ENCODE assay signal across 25 mouse cellular contexts in the genomic region with DNA sequence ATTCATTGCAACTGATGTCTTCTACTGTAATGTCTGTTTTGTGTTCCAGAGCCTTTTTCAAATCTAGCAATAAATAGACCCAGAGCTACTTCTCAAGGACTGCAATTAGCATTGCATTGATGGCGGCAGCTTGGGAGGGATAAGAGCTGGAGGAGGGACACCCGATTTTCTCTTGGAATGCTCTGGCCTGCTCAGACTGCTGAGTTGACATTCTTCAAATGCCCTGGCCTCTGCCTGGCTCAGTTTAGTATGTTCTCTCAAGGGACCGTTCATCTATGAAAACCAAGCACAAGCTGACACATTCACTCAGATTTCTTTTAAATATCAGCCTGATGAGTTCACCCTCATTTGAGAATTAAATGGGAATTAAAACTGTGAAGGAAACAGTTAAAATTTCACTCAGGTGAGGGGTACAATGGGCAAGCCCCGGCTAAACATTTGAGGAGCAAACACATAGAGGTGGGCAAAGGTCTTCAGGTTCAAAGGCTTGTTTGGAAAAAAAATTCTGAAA.
DNase-seq lines count a peak whose midpoint lies in the region; ATAC-seq and TF ChIP-seq lines count a peak whose summit lies in the region.
"Had no signal": no experiment of that assay in that cellular context is flagged by ENCODE, and none has a peak within 500 bp of the region (broad histone marks: within the 10 kb centered on the region; RNA-seq: fewer than 3 reads in every experiment).

No protein-coding gene starts in this region.

- no peaks in the 10 kb centered on the region for H3K9me3 ChIP-seq in kidney, embryonic 14.5 days (ENCODE audit: control insufficient read depth, low read length)
- H3K9me3 ChIP-seq in ES-E14 (ENCODE audit: control insufficient read depth, insufficient read depth, low read depth, low read length): no peaks in the 10 kb centered on the region
- no peaks in the 10 kb centered on the region for H3K9me3 ChIP-seq in hindbrain, embryonic 10.5 days
- H3K9me3 ChIP-seq: embryonic facial prominence, embryonic 12.5 days; forebrain, embryonic 15.5 days; heart, embryonic 13.5 days; intestine, embryonic 15.5 days; liver, embryonic 13.5 days; midbrain, embryonic 10.5 days; midbrain, embryonic 15.5 days had no signal

- no peaks in the 10 kb centered on the region for H3K27me3 ChIP-seq in kidney, embryonic 14.5 days (ENCODE audit: control insufficient read depth, insufficient read depth, low read length)
- H3K27me3 ChIP-seq in hindbrain, embryonic 10.5 days (ENCODE audit: insufficient read depth, poor library complexity, severe bottlenecking): no peaks in the 10 kb centered on the region
- H3K27me3 ChIP-seq: embryonic facial prominence, embryonic 12.5 days; forebrain, embryonic 15.5 days; intestine, embryonic 15.5 days; liver, embryonic 13.5 days; midbrain, embryonic 15.5 days had no signal

- peak; percentile 25 for DNase-seq in kidney, adult 18-20 months
- DNase-seq in ES-E14 (ENCODE audit: low read depth, low spot score): no peak
- DNase-seq in brain, adult 2 months (ENCODE audit: low read depth, low spot score): peak; percentile 22
- DNase-seq in kidney, postnatal 14 days: peak; percentile 48
- DNase-seq in thymus, postnatal 36 days: no peak
- DNase-seq in cerebellum, postnatal 4 days (ENCODE audit: low spot score in 2 of 2): no peak
- no peak for DNase-seq in hindbrain, embryonic 10.5 days (ENCODE audit: low spot score)
- DNase-seq: adrenal gland, adult 8-10 months; cerebellum, adult 11 months; cerebellum, adult 9-10 months; cerebellum, postnatal 36 days; embryo, embryonic 11 days; layer of hippocampus, postnatal 36 days; left cerebral cortex, postnatal 4 days; liver, embryonic 13.5 days; lung, adult 2 months; right cerebral cortex, postnatal 4 days had no signal

- ATAC-seq in kidney, embryonic 14.5 days (ENCODE audit: low FRiP score, low TSS enrichment): no peak
- ATAC-seq: forebrain, embryonic 15.5 days; hindbrain, embryonic 16.5 days; intestine, embryonic 15.5 days; midbrain, embryonic 15.5 days had no signal

- H3K27ac ChIP-seq in kidney, embryonic 14.5 days (ENCODE audit: low read depth, low read length): no peak overlapping the region
- no peak overlapping the region for H3K27ac ChIP-seq in ES-E14 (ENCODE audit: insufficient read depth, low read depth, low read length, poor library complexity, severe bottlenecking)
- no peak overlapping the region for H3K27ac ChIP-seq in hindbrain, embryonic 10.5 days
- H3K27ac ChIP-seq: embryonic facial prominence, embryonic 12.5 days; forebrain, embryonic 15.5 days; heart, embryonic 13.5 days; intestine, embryonic 15.5 days; liver, embryonic 13.5 days; midbrain, embryonic 10.5 days; midbrain, embryonic 15.5 days had no signal

- 70% methylated on average over 4 of the region's 4 CpGs for WGBS in kidney, embryonic 14.5 days
- 84% methylated on average over 4 of the region's 4 CpGs for WGBS in hindbrain, embryonic 10.5 days

- H3K9ac ChIP-seq in kidney, embryonic 14.5 days (ENCODE audit: low read depth, low read length): no peak overlapping the region
- H3K9ac ChIP-seq in ES-E14 (ENCODE audit: insufficient read depth, low read depth, low read length, poor library complexity, severe bottlenecking): no peak overlapping the region
- H3K9ac ChIP-seq: embryonic facial prominence, embryonic 12.5 days; forebrain, embryonic 15.5 days; heart, embryonic 13.5 days; intestine, embryonic 15.5 days; liver, embryonic 13.5 days; midbrain, embryonic 15.5 days had no signal

- H3K4me3 ChIP-seq in kidney, embryonic 14.5 days (ENCODE audit: low read length): no peak overlapping the region
- H3K4me3 ChIP-seq in ES-E14 (ENCODE audit: insufficient read depth in 1 of 2, low read depth in 1 of 2, low read length in 2 of 2, poor library complexity in 1 of 2, severe bottlenecking in 1 of 2): no peak overlapping the region
- H3K4me3 ChIP-seq in hindbrain, embryonic 10.5 days: no peak overlapping the region
- H3K4me3 ChIP-seq: embryonic facial prominence, embryonic 12.5 days; forebrain, embryonic 15.5 days; heart, embryonic 13.5 days; intestine, embryonic 15.5 days; liver, embryonic 13.5 days; midbrain, embryonic 10.5 days; midbrain, embryonic 15.5 days had no signal

- in situ Hi-C loops in ES-E14 (cut with MboI; ENCODE audit: low sequenced_read_pairs in 2 of 2, unreplicated experiment in 2 of 2): no loop called here

- no peak overlapping the region for H3K4me2 ChIP-seq in kidney, embryonic 14.5 days (replicated peaks; ENCODE audit: low read depth, low read length)
- H3K4me2 ChIP-seq: embryonic facial prominence, embryonic 12.5 days; forebrain, embryonic 15.5 days; heart, embryonic 13.5 days; intestine, embryonic 15.5 days; liver, embryonic 13.5 days; midbrain, embryonic 15.5 days had no signal

- peaks cover 14% of the 10 kb centered on the region; the same call in 1 of the 2 replicates for H3K4me1 ChIP-seq in kidney, embryonic 14.5 days (ENCODE audit: control insufficient read depth, insufficient read depth, low read length)
- no peaks in the 10 kb centered on the region for H3K4me1 ChIP-seq in ES-E14 (ENCODE audit: control insufficient read depth in 2 of 2, insufficient read depth in 2 of 2, low read length in 2 of 2, poor library complexity in 1 of 2)
- peaks cover 8% of the 10 kb centered on the region; the same call in 1 of the 2 replicates for H3K4me1 ChIP-seq in hindbrain, embryonic 10.5 days (replicated peaks)
- H3K4me1 ChIP-seq: forebrain, embryonic 15.5 days; midbrain, embryonic 15.5 days had no signal

- H3K36me3 ChIP-seq in kidney, embryonic 14.5 days (ENCODE audit: control insufficient read depth, insufficient read depth, low read length): no peaks in the 10 kb centered on the region
- H3K36me3 ChIP-seq in ES-E14 (ENCODE audit: control insufficient read depth, insufficient read depth, low read length, poor library complexity, severe bottlenecking): no peaks in the 10 kb centered on the region
- H3K36me3 ChIP-seq in hindbrain, embryonic 10.5 days: no peaks in the 10 kb centered on the region
- H3K36me3 ChIP-seq: embryonic facial prominence, embryonic 12.5 days; forebrain, embryonic 15.5 days; heart, embryonic 13.5 days; intestine, embryonic 15.5 days; liver, embryonic 13.5 days; midbrain, embryonic 10.5 days; midbrain, embryonic 15.5 days had no signal

TF ChIP-seq in ES-E14, 5 proteins besides CTCF, POLR2A, EP300 and RAD21:
- TF ChIP-seq MAFK (IDR thresholded peaks at IDR 0.05; ENCODE audit: insufficient read depth, low read depth, low read length) (peak; percentile 11; the same call in 1 of the 2 replicates), ZNF384 (IDR thresholded peaks at IDR 0.05; ENCODE audit: low read depth, low read length) (no peak)

Comparison
In these comparisons a context has a peak if more than half of its experiments do, and no peak if none do; other contexts are left out.
1. DNase-seq: peak in kidney, adult 18-20 months (single experiment), brain, adult 2 months (single experiment) and kidney, postnatal 14 days (single experiment); none in ES-E14 (single experiment), thymus, postnatal 36 days (0 of 2), cerebellum, postnatal 4 days (0 of 2) and hindbrain, embryonic 10.5 days (single experiment).